Mouse (Mus musculus): ENCODE data around the gene Pknox2.

- no peak for TF ChIP-seq CTCF (IDR thresholded peaks at IDR 0.05; ENCODE audit: low read depth, low read length)
- TF ChIP-seq POLR2A (IDR thresholded peaks at IDR 0.05; ENCODE audit: borderline replicate concordance, low read depth, low read length) = no peak
Measured at GRCm38 (mm10) chr9:36852175-36852574, 295.0 kb downstream of the Pknox2 start.

All from bone marrow macrophage, adult 2 months (primary cell).